Mouse (Mus musculus) CH12F3 (cell line): Measurements from ENCODE around the gene Olfr308.
"Not testable (repeated sequence)": the region's sequence is repeated elsewhere in the genome, so short reads cannot be mapped to it uniquely, and the experiment has no call there.

Source experiments
- in situ Hi-C: fragments of 300-500 bp; cut with MboI; formaldehyde crosslinking; loops from 2 replicates; pipeline ENCODE4 v1.14.3; 2020; ENCODE audit warnings: low sequenced_read_pairs

Gene Olfr308

GRCm38 (mm10) chr7:86325530-86325929 lies at the start of gene Olfr308:
Olfr308 (minus strand) TSS chr7:86325630.
- in situ Hi-C loops: no loop called here

GRCm38 (mm10) chr7:86366828-86367227 lies 41.4 kb upstream of the Olfr308 start, which contains the start of gene Olfr305:
Olfr305 (minus strand) TSS chr7:86366928.
- in situ Hi-C loops: no loop called here

- in situ Hi-C loops: not testable (repeated sequence)
Measured at GRCm38 (mm10) chr7:86346296-86346695, 20.9 kb upstream of the Olfr308 start.

- in situ Hi-C loops: no loop called here
Measured at GRCm38 (mm10) chr7:86344253-86344652, 18.8 kb upstream of the Olfr308 start.

- in situ Hi-C loops: no loop called here
Measured at GRCm38 (mm10) chr7:86342881-86343565, 17.6 kb upstream of the Olfr308 start.

GRCm38 (mm10) chr7:86337486-86337885 lies 12.1 kb upstream of the Olfr308 start, which contains the start of gene Olfr307:
Olfr307 (minus strand) TSS chr7:86337586.
- in situ Hi-C loops: no loop called here

- in situ Hi-C loops: no loop called here
Measured at GRCm38 (mm10) chr7:86321323-86321722, 4.1 kb downstream of the Olfr308 start.

GRCm38 (mm10) chr7:86313608-86314007 lies 11.8 kb downstream of the Olfr308 start, which contains the start of gene Olfr309:
Olfr309 (minus strand) TSS chr7:86313708.
- in situ Hi-C loops: no loop called here

GRCm38 (mm10) chr7:86277072-86277471 lies 48.4 kb downstream of the Olfr308 start, which contains the start of gene Olfr310:
Olfr310 (minus strand) TSS chr7:86277172.
- in situ Hi-C loops: no loop called here
